Mouse (Mus musculus) adipose tissue, adult 10 weeks (tissue): ENCODE results near the gene Tpd52l1. TPM values are rescaled to one million over a fixed set of nuclear protein-coding genes. Genes with fewer than 3 reads are reported as not detected.

Experiments used
- polyA plus RNA-seq: library from polyadenylated mRNA; stranded (reverse); fragments of 350-450 nt; fragmentation: Illumina TruSeq; extraction: RNeasy Lipid Tissue Mini Kit (QIAGEN cat#74804); gene quantifications from one replicate; pipeline ENCODE4 v1.2.3, GENCODE M21; 2014; ENCODE audit warnings: low read depth, low replicate concordance

Gene Tpd52l1
- 115 TPM for polyA plus RNA-seq

DNA sequence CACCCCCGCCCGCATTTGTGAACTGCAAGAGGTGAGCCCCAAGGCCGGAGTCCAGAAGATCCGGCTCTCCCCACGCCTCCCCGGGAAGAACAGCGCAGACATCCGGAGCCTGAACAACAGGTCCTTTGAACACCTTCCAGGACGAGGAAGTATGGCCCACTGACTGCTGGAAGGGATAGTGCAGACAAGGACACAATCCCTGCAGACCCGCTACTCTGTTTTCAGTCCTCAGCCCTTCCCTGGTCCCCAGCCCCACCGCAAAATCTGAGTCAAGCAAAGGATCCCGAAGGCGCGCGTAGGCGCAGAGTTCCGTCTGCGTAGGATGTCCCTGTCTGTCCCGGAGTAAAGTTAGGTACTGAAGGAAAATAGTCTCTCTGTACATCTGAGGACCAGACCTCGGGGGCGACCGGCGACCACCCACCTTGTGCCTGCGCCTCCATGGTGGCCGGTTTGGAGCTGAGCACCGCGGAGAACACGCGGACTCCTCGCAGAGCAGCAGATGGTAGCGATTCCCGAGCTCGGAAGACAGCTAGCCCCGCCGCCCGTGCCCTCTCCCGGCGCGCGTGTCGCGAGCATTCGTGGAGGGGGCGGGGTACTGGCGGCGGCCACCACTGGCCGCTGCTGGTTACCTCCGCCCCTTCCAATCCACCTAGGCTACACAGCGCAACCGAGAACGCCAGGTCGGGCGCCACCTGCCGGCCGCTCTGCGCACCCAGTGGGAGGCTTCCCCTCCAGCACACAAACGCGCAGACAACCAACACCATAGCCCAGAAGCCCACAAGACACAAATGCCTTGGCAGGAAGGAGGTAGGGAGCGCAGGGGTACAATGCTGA, at the start of gene Tpd52l1:
Gene Tpd52l1 (minus strand): TSS at position 668 of the 834 bp plus-strand sequence.

GRCm38 (mm10) chr10:31312865-31313848, 132.6 kb downstream of the Tpd52l1 start, which contains the start of gene Hddc2:
Gene Hddc2, plus strand, starts transcription at chr10:31313383.

Other genes with a start within 250 kb of the Tpd52l1 start
- gene Hddc2, start 132.6 kb downstream of the Tpd52l1 start, polyA plus RNA-seq: 61.3 TPM
- 2.6 TPM for gene Rnf217, start 163.2 kb upstream of the Tpd52l1 start, polyA plus RNA-seq